Mouse (Mus musculus) embryonic facial prominence, embryonic 13.5 days (tissue): ENCODE data around the gene Copa. TPM values are rescaled to one million over a fixed set of nuclear protein-coding genes. Genes with fewer than 3 reads are reported as not detected.

Source experiments
- polyA plus RNA-seq: library from polyadenylated mRNA; unstranded; fragments of >200 nt; fragmentation: Nextera tagmentation; extraction: Ambion mirVana; gene quantifications from 2 replicates; pipeline ENCODE4 v1.2.1, GENCODE M21; 2015

The Copa gene
- polyA plus RNA-seq, 1 experiment from 2014 or later: 216 TPM

Other genes with a start within 250 kb of the Copa start
- gene Cd84, start 242.8 kb upstream of the Copa start, polyA plus RNA-seq: 1.2 and 1.3 TPM in 2 replicates
- gene Gm10521, start 186.9 kb upstream of the Copa start, polyA plus RNA-seq: not detected in 2 replicates
- gene Slamf6, start 165.0 kb upstream of the Copa start, polyA plus RNA-seq: 0.21 TPM in 1 of 2 replicates, not detected in the other
- 22.1 and 25.2 TPM in 2 replicates for gene Vangl2, start 54.1 kb upstream of the Copa start, polyA plus RNA-seq
- gene Nhlh1, start 25.0 kb upstream of the Copa start, polyA plus RNA-seq: 0.66 and 1.5 TPM in 2 replicates
- gene Ncstn, start 266 bp downstream of the Copa start, polyA plus RNA-seq: 103 and 106 TPM in 2 replicates
- 133 and 152 TPM in 2 replicates for gene Pex19, start 44.2 kb downstream of the Copa start, polyA plus RNA-seq
- 150 and 153 TPM in 2 replicates for gene Dcaf8, start 65.6 kb downstream of the Copa start, polyA plus RNA-seq
- 79.3 and 83.7 TPM in 2 replicates for gene Pea15a, start 124.3 kb downstream of the Copa start, polyA plus RNA-seq
- 2.1 and 4.3 TPM in 2 replicates for gene Casq1, start 137.3 kb downstream of the Copa start, polyA plus RNA-seq
- not detected in 2 replicates for gene Atp1a4, start 175.9 kb downstream of the Copa start, polyA plus RNA-seq
- gene Igsf8, start 179.1 kb downstream of the Copa start, polyA plus RNA-seq: 46.9 and 49.8 TPM in 2 replicates
- gene Atp1a2, start 215.5 kb downstream of the Copa start, polyA plus RNA-seq: 1.9 and 2.5 TPM in 2 replicates
- 0.07 TPM in 1 of 2 replicates, not detected in the other for gene Kcnj9, start 246.8 kb downstream of the Copa start, polyA plus RNA-seq